Mouse (Mus musculus): ENCODE measurements around the gene Ufsp1. TPM values are rescaled to one million over a fixed set of nuclear protein-coding genes. Genes with fewer than 3 reads are reported as not detected.

Ufsp1 gene
- polyA plus RNA-seq, 1 experiment from 2014 or later = 18.2 TPM

DNA sequence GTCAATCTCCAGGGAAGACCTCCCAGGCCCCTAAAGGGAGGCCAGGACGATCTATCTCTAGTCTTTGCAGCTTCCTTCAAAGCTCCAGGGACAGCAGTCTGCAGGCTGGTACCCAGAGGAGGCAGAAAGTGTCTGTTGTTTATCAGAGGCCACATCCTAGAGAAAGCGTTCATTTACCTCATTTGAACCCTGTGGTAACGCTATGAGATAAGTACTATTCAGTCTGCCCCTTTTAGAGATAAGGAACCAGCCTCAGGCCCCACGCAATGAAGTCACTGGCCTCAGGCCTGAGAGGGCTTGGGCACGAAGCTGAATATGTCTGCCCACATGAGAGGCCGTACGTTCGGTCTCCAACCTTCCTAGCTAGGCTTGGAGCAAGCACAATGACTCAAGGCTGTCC, 22.9 kb downstream of the Ufsp1 start:
- 88% methylated on average over 8 of the region's 8 CpGs for WGBS
- Histone ChIP-seq H3K9ac (no peak overlapping the region), H3K9me3 (no peaks in the 10 kb centered on the region), H3K4me1 (peaks cover 21% of the 10 kb centered on the region), H3K27ac (no peak overlapping the region), H3K36me3 (replicated peaks) (peaks cover 15% of the 10 kb centered on the region), H3K4me2 (no peak overlapping the region), H3K4me3 (no peak overlapping the region), H3K27me3 (replicated peaks) (no peaks in the 10 kb centered on the region)
- no peak for ATAC-seq (replicated peaks)

DNA sequence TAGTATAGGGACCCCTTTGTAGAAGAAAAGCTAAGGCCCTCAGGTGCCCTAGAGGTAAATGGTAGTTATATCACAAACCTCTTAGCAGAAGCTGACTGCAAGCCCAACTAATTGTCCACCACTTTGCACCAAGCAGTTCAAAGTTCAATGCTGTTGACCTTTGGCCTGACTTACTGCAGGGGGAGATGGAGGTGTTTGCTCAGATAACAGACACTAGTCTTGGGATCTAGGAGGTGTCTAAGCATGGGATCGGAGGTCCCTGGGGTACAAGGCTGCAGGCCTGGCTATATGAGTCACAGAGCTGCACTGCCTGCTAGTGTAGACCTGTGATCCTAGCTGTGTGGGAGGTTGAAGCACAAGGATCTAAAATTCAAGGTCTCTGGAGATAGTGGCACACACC, 24.1 kb downstream of the Ufsp1 start:
- Histone ChIP-seq H3K4me2 (no peak overlapping the region), H3K4me1 (peaks cover 18% of the 10 kb centered on the region), H3K4me3 (no peak overlapping the region), H3K27ac (no peak overlapping the region), H3K9ac (no peak overlapping the region), H3K27me3 (replicated peaks) (no peaks in the 10 kb centered on the region), H3K9me3 (no peaks in the 10 kb centered on the region), H3K36me3 (replicated peaks) (peaks cover 15% of the 10 kb centered on the region)
- WGBS = 97% methylated on average over 1 of the region's 1 CpGs
- ATAC-seq (replicated peaks) = no peak

DNA sequence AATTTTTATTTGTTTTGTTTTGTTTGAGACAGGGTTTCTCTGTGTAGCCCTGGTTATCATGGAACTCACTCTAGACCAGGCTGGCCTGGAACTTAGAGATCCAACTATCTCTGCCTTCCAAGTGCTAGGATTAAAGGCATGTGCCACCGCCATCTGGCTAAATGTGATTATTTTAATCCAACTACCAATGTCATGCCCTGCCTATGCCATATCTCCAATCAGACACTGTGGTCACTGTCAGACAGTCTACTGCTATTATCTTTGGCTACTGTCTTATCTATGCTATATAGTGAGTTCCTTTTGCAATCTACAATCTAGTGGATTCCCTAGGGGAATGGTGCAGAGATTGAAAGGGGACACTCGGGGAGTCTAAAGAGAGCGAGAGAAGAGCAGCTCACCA, 26.6 kb downstream of the Ufsp1 start:
- Histone ChIP-seq H3K4me2 (no peak overlapping the region), H3K27ac (no peak overlapping the region), H3K9ac (no peak overlapping the region), H3K4me3 (no peak overlapping the region), H3K9me3 (no peaks in the 10 kb centered on the region), H3K27me3 (replicated peaks) (no peaks in the 10 kb centered on the region), H3K36me3 (replicated peaks) (peaks cover 21% of the 10 kb centered on the region), H3K4me1 (no peaks in the 10 kb centered on the region)
- ATAC-seq (replicated peaks) = no peak
- WGBS = 87% methylated on average over 3 of the region's 3 CpGs

DNA sequence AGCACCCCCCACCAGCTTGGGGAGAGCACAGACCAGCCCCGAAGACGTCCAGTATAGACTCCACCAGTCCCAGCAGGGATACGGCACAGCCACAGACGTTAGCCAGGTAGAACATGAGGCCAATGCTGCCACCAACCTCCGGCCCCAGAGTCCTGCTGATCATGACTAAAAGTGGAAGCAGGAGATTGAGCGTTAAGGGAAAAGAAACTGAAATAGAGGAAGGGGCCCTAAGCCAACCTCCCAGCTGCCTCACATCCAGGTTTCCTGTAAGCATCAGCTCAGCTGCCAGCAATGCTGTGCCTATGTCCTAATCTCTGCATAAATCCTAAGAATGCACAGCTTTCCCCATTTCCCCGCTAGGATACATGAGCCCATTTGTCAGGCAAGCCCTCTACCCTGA, 36.5 kb downstream of the Ufsp1 start:
- no peak overlapping the region for H3K27ac ChIP-seq
- no peak overlapping the region for H3K9ac ChIP-seq
- no peak overlapping the region for H3K4me3 ChIP-seq
- peaks cover 15% of the 10 kb centered on the region for H3K4me1 ChIP-seq
- H3K9me3 ChIP-seq = no peaks in the 10 kb centered on the region
- H3K36me3 ChIP-seq (replicated peaks) = peaks cover 8% of the 10 kb centered on the region; the same call in 1 of the 2 replicates
- no peak for ATAC-seq (replicated peaks)
- H3K27me3 ChIP-seq (replicated peaks) = no peaks in the 10 kb centered on the region
- WGBS = 89% methylated on average over 7 of the region's 7 CpGs
- no peak overlapping the region for H3K4me2 ChIP-seq

DNA sequence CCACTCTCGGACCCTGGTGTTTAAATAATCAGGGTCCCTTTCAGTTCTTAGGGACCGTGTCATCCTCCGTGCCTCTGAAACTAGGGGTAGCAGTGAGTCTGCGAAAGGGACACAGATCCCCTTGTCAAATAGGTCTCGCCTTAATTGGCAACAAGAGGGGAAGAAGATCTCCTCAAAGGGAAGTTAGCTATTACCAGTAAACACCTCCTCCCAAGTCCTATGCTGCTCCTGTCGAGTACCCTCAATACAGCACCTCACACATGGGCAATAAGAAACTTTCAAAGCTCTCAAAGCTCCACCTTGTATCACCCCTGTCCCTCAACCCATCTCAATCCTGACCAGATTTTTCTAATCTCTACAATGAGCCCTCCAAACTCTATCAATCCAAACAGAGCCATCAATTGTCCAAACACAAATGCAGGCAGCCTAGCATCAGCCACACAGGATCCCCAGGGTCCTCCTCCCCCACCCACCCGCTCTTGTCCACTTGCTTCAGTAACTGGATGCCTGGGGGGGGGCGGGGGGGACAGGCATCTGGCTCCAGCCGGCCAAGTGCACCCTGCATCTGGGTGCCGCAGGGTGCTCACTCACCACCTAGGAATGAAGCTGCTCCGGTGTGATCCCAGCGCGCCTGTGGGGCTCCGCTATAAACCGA, 38.6 kb downstream of the Ufsp1 start:
- Histone ChIP-seq H3K9me3 (no peaks in the 10 kb centered on the region), H3K36me3 (replicated peaks) (0 out of 2 replicates have a peak, but pooled peaks cover 4% of the 10 kb centered on the region), H3K4me3 (peak overlapping the region; percentile 77), H3K27me3 (replicated peaks) (no peaks in the 10 kb centered on the region), H3K9ac (peak overlapping the region; percentile 88), H3K4me1 (peaks cover 19% of the 10 kb centered on the region), H3K4me2 (peak overlapping the region; percentile 91), H3K27ac (peak overlapping the region; percentile 82)
- no peak; the same call in 1 of the 2 replicates for ATAC-seq (replicated peaks)
- WGBS = 15% methylated on average over 15 of the region's 15 CpGs

DNA sequence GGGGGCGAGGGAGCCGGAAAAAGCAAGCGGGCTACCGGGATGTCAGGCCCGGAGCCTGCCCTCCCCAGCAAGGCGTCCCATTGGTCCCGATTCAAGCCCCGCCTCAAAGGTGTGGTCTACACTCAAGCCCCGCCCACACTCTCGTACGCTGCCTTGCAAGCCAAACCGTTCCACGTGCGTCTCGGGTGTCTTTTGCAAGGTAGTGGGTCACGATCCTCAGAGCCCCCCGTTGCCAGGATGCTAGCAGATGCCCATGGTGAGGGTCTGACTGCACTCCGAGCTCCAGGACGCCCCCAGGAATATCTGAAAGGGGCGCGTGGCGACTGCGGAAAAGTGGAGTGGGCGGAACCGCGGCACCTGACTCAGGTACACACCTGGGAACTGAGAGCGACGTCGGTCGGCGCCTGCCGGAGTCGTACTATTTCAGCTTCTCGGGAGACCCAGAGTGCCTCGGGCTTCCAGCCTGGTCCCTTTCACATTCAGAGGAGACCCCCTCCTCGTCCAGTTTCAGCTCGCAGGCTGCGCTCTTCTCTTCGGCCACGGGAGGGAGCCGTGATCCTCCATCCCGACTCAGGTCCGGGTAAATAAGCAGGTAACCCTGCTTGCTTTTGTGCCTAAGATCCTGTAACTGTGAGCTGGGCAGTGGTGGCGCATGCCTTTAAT, 39.2 kb downstream of the Ufsp1 start, which contains the start of gene Slc12a9:
Slc12a9 (minus strand) TSS at position 86 of the 663 bp plus-strand sequence.
- no peaks in the 10 kb centered on the region for H3K27me3 ChIP-seq (replicated peaks)
- H3K4me1 ChIP-seq = peaks cover 21% of the 10 kb centered on the region
- H3K9ac ChIP-seq = peak within 1 kb of the TSS; percentile 88
- H3K9me3 ChIP-seq = no peaks in the 10 kb centered on the region
- H3K36me3 ChIP-seq (replicated peaks) = 0 out of 2 replicates have a peak, but pooled peaks cover 4% of the 10 kb centered on the region
- under 1% methylated on average over 44 of the region's 44 CpGs for WGBS
- peak; percentile 93 for ATAC-seq (replicated peaks)
- peak within 1 kb of the TSS; percentile 82 for H3K27ac ChIP-seq
- peak within 1 kb of the TSS; percentile 77 for H3K4me3 ChIP-seq
- H3K4me2 ChIP-seq = peak within 1 kb of the TSS; percentile 91

DNA sequence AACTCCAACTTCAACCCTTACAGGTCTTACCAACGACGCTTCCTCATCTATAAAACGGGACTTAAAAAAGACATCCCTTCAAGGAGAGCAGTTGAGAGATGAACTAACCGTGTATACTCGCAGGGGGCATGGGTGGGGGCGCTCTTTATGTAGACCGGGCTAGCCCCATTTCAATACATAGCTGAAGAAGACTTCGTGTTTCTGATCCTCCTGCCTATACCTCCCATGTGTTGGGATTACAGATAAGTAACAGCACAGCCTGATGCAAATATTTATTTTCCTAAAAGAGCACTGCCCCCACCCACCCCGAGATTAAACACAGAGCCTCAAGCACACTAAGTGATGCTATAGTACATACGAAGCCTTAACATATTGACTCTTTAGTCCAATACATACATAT, 39.9 kb downstream of the Ufsp1 start:
- Histone ChIP-seq H3K4me1 (peaks cover 28% of the 10 kb centered on the region), H3K9ac (no peak overlapping the region), H3K27me3 (replicated peaks) (no peaks in the 10 kb centered on the region), H3K4me2 (peak overlapping the region; percentile 91; the same call in 1 of the 2 replicates), H3K4me3 (peak overlapping the region; percentile 77), H3K27ac (peak overlapping the region; percentile 82; the same call in 1 of the 2 replicates), H3K9me3 (no peaks in the 10 kb centered on the region), H3K36me3 (replicated peaks) (0 out of 2 replicates have a peak, but pooled peaks cover 4% of the 10 kb centered on the region)
- no peak for ATAC-seq (replicated peaks)
- WGBS = 54% methylated on average over 10 of the region's 10 CpGs

DNA sequence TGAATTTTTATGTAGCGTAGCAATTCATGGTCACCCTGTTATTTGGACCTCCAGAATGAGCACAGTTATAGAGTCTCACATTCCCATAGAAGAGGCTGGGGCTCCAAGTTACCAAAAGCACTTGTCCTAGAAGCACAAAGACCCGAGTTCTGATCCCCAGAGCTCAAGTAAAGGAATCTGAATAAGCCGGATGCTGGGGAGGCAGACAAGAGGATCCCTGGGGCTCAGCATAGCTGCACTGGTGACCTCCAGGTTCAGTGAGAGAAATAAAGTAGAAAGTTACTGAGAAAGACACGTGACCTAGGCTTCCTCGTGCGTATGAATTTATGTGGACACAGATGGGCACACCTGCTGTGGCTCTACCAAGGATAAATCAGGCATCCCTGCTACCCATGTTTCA, 40.6 kb downstream of the Ufsp1 start:
- H3K36me3 ChIP-seq (replicated peaks) = 0 out of 2 replicates have a peak, but pooled peaks cover under 1% of the 10 kb centered on the region
- H3K4me1 ChIP-seq = peaks cover 34% of the 10 kb centered on the region
- H3K27ac ChIP-seq = no peak overlapping the region
- H3K4me2 ChIP-seq = no peak overlapping the region
- H3K4me3 ChIP-seq = no peak overlapping the region
- H3K9me3 ChIP-seq = no peaks in the 10 kb centered on the region
- no peaks in the 10 kb centered on the region for H3K27me3 ChIP-seq (replicated peaks)
- no peak overlapping the region for H3K9ac ChIP-seq
- 62% methylated on average over 6 of the region's 6 CpGs for WGBS
- no peak for ATAC-seq (replicated peaks)

DNA sequence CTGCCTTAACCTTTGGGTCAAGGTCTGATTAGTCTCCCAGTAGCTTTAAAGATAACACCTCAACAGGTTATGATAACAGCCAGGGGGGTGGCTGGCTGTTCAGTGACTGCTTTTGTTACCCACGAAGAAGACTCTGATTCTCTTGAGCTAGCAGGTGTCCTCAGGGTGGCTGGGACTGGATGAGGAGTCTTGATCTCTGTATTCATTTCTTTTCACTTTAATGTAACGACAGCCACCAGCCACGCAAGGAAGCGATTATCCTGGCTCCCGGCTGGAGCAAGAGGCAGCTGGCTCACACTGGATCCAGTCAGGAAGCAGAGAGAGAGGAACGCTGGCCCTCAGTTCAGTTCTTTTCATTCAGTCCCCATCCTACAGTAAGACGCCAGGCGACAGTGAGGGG, 42.8 kb downstream of the Ufsp1 start:
- peaks cover 30% of the 10 kb centered on the region for H3K4me1 ChIP-seq
- H3K9me3 ChIP-seq = no peaks in the 10 kb centered on the region
- H3K4me2 ChIP-seq = no peak overlapping the region
- no peak overlapping the region for H3K4me3 ChIP-seq
- H3K9ac ChIP-seq = no peak overlapping the region
- WGBS = 54% methylated on average over 8 of the region's 8 CpGs
- no peaks in the 10 kb centered on the region for H3K36me3 ChIP-seq (replicated peaks)
- H3K27me3 ChIP-seq (replicated peaks) = no peaks in the 10 kb centered on the region
- no peak overlapping the region for H3K27ac ChIP-seq
- no peak for ATAC-seq (replicated peaks)

DNA sequence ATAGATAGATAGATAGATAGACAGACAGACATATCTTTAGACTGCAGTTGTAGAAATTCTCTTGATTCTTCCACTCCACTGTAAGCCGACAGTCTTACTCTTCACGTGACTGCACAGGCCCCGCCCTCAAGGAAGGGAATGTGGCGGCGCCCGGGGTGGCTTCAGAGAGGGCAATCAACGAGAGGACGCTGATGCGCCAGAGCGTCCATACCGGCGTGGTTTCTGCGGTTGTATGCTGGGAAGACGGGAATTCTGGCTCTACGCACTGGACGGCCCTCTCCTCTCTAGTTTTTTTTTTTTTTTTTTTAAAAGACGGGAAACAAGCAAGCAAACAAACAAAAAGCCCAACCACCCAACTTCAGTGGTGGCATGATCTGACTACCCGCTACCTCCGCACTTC, 43.8 kb downstream of the Ufsp1 start:
- peak overlapping the region; percentile 45 for H3K4me3 ChIP-seq
- no peaks in the 10 kb centered on the region for H3K27me3 ChIP-seq (replicated peaks)
- WGBS = 0% methylated on average over 19 of the region's 19 CpGs
- H3K9me3 ChIP-seq = no peaks in the 10 kb centered on the region
- peak overlapping the region; percentile 53 for H3K9ac ChIP-seq
- peak; percentile 78 for ATAC-seq (replicated peaks)
- H3K27ac ChIP-seq = peak overlapping the region; percentile 82
- H3K36me3 ChIP-seq (replicated peaks) = no peaks in the 10 kb centered on the region
- peaks cover 20% of the 10 kb centered on the region for H3K4me1 ChIP-seq
- peak overlapping the region; percentile 85 for H3K4me2 ChIP-seq

DNA sequence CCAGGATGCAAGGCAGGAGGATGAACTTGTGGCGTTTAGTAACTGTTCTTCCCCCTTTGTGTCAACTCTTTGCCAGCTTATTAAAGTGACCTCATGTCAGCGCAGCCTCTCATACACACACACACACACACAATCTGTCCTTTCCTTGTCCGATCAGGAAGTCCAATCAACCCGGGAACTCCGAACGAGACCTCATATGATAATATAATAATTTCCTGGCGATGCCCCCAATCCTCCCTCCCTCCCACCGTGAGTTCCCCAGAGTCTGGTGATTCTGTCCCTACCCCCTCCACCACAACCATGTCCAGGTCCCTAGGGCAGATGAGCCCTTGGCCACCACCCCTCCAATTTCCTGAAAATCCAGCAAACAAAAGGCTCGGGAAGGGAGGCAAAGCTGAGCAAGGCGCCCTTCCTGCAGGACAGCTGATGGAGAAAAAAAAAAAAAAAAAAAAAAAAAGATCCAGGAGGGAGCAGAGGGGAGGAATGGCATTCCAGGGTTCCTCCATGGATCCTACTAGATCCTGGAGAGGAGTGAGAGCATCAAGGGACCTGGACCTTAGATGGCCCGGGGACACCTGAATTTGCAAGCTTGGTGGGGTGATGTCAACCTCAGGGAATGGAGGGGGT, 44.3 kb downstream of the Ufsp1 start:
- Histone ChIP-seq H3K27me3 (replicated peaks) (no peaks in the 10 kb centered on the region), H3K9me3 (no peaks in the 10 kb centered on the region), H3K36me3 (replicated peaks) (no peaks in the 10 kb centered on the region), H3K27ac (peak overlapping the region; percentile 82), H3K9ac (peak overlapping the region; percentile 53), H3K4me2 (peak overlapping the region; percentile 85), H3K4me1 (peaks cover 20% of the 10 kb centered on the region), H3K4me3 (peak overlapping the region; percentile 45)
- ATAC-seq (replicated peaks) = peak; percentile 12
- WGBS = under 1% methylated on average over 11 of the region's 11 CpGs

DNA sequence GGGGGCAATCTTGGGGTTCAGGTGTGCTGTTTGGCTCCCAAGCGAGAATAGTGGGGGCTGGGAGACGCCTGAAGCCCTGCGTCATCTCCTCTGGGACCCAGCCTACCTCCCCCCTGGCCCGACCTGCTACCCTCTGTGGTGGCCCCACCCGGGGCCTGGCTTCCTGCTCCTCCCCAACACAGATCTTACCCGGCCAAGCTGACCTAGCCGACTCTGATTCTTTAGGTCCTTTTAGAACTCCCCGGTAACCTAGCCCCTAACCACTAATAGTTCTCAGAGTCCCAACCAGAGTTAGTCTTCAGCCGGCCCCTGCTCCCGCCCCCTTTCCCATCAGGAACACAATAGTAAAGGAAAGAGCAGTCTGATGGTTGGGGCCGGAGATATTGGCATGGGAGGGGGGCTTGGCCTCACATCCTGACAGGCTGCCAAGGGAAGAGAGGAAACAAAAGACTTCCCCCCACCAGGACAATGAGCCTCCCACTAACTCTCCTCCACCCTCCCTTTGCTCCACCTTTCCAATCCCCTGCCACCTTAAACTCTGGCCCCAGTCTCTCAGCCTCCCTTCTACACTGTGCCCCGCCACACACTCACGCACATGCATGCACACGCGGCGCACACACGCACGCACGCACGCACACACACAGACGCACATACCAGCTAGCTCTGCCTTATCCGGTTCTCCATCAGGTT, 45.0 kb downstream of the Ufsp1 start:
- Histone ChIP-seq H3K27me3 (replicated peaks) (no peaks in the 10 kb centered on the region), H3K9ac (peak overlapping the region; percentile 53), H3K4me2 (peak overlapping the region; percentile 85), H3K9me3 (no peaks in the 10 kb centered on the region), H3K4me1 (peaks cover 20% of the 10 kb centered on the region), H3K4me3 (peak overlapping the region; percentile 45), H3K27ac (peak overlapping the region; percentile 82), H3K36me3 (replicated peaks) (no peaks in the 10 kb centered on the region)
- WGBS = 8% methylated on average over 22 of the region's 22 CpGs
- ATAC-seq (replicated peaks) = peak; percentile 60

Measured in midbrain, embryonic 15.5 days (tissue).